Mouse (Mus musculus) layer of hippocampus, adult 9-10 months (tissue): ENCODE measurements at regions not wholly inside any gene's neighbourhood (a gene's known extent, or its start where the extent isn't known, plus 50 kb on each side); places are given as distances from the start of the nearest gene placed in this dataset.
A peak's percentile ranks its signal among the peaks of the same experiment; 100 is the strongest.
"Not testable (repeated sequence)": the region's sequence is repeated elsewhere in the genome, so short reads cannot be mapped to it uniquely, and the experiment has no call there.

Source experiments
- DNase-seq: peaks from one replicate; pipeline ENCODE4 v3.0.0; 2022; ENCODE audit warnings: low spot score

DNA sequence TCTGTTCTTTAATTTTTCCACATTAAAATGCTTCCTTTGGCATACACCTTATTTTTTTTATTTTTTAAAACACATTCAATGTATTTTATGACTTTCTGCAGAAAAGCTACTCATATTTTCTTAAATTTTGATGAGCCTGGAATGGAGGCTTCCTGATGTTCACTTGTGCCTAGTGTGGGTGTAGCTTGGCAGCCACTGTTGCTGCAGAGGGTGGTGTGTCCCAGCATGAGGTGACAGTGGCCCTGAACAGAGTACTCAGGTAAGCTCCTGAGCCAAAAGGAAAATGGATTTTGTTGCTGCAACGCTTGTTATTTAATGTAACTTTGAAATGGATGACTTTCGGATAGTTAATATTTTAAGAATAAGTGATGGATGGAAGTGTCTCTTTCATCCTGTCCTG is 170.6 kb downstream of the Eipr1 start:
- DNase-seq, result no peak

DNA sequence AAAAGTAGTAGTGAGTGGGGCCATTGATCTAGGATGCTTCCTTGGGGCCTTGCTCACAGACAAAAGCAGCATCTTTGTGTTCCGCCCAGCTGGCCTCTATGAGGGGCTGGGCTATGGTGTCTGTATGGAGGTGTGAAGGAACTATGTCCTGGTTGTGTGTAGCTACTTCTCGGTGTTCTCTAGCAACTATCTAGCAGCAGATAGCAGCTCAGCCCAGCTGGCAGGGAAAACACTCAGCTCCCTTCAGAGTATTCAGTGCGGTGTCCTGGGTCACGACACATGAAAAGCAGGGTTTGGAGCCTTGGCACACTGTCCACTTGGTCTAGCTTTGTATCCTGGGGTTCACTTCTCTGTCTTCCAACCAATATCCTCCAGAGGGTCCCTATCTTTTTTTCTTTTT is 173.6 kb downstream of the Eipr1 start:
- no peak for DNase-seq

DNA sequence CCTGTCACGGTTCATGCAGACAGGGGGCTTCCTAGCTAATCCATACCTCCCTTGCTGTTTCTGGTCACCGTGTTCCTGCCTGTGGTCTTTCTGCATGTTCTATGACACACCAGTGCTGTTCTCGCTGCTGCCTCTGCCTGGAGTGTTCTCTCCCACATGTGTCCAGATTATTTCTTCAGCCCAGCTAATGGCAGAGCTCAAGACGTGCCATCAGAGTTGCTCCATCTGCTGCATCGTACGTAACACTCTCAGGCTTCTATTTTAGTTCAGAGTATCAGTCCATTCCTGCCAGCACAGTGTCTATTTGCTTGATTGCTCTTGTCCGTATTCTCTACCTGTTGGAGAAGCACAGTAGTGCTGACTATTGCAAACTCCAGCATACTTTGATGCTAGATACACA is 188.3 kb downstream of the Eipr1 start:
- DNase-seq, result no peak

DNA sequence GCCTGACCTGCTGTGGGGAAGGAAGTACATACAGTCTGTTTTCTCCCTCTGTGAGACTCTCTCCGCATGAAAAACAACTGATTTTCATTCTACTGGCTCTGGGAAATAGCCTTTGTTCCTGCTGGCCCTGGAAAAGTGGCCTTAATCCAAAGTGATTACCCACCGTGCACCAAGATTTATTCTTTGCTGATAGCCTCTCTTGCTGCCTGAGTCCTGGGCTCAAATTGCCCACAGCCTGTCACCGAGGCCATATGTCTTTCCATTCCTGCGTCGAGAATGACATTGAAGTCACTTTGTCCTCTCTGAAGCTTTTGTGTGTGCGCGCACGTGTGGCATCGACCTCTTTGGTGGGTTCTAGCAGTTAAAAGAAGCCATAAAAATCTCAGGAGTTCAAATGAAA is 197.3 kb downstream of the Eipr1 start:
- DNase-seq, result no peak

DNA sequence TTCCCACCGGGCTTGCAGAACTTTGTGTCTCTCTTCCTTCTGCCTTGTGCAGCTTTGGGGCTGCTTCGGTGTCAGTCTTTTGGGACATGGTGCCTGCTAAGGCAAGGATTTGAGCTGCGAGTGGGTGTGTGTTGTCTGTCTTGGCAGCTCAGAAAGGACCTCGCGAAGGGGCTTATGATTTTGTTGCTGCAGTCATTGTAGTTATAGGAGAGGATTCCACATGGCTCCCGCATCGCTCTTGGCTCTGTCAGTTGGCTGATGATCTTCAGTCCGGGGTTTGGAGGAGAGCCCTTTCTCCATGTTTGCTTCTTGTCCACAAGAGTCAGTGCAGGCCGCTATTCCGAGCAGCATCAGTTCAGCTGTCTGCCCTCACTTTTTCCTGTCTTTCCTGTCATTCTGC is 197.7 kb downstream of the Eipr1 start:
- DNase-seq, result no peak

DNA sequence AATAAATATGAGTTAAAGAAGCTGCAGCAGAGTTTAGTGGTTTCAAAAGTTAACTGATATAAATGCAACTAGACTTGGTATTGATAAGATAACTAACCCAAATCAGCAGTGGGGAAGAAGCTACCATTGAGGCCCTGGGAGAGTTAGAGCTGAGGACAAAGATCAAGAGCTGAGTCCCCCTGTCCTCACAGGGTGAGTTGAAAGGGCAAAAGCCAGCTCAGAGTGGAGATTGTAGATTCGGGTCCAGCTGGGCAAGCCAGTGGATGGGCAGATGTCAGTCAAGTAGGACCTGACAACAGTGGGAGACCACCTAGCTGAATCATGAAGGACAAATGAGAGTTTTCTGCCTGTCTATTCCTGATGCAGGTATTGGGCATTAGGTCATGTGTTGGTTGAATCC is 205.6 kb downstream of the Eipr1 start:
- DNase-seq, result no peak

DNA sequence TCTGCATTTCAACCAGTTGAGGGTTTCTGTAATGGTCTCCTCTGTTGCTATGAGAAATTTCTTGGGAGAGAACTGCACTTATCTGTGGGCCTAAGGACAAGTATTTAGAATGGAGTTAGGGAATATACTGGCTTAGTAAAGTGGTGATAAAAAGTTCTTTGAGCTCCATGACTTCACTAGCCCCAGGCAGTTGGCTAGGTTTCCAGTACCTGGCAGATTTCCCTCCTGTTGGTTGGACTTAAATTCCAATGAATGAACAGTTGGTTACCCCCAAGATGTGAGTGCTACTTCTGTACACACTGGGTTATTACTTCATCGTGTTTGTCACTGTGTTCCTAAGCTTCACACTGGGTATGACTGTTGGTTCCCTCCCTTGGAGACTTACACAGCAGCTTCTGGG is 207.1 kb downstream of the Eipr1 start:
- DNase-seq, result no peak

DNA sequence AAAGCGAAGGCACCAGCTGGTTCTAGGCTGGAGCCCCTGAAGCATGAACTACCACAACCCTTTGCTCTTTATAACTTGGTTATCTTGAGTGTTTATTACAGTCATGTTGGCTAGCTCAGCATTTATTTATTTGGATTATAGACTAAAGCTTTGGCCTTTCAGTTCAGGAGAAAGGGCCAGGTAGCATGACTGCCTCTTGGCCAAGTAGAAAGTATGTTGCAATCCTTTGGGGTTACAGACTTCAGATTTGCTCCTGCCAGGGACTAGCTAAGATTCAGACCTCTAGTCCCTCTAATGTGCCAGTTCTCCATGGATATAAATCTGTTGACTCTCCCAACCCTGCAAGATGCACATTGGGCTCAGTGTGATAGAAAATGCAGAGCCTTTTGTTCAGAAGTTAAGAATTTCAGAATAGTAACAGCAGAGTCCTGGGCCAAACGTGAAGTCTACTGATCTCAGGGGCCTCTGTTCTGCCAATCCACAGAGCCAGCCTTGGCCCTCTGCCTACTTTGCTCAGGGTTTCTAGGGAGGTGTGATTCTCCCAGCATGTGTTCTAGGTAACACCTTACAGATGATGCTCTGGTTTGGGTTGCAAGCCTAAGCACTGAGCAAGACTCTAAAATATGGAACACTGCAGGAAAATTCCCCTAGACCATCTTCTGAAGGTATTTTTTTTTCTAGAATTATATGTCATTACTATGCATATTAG is 218.2 kb downstream of the Eipr1 start:
- no peak for DNase-seq

DNA sequence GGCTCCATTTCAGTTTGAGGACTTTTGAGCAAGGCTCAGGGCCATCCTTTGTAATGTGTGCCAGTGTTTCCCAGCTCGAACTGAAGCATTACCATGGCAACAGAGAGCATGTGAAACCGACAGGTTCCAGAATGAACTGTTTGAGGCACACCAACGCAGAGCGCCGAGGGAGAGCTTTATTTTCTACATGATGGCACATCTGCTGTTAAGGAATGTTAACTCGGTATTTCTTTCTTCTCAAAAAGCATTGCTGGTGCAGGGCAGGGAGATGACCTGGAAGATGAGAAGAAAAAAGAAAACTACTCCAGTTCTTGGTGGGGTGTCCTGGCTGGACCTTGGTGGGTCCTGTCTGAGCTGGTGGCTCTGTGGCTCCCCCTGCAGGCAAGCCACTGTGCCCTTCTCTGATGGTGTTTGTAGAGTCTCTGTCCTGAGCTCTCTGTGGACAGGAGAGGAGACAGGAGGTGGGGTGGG is 223.0 kb downstream of the Eipr1 start:
- DNase-seq, result peak; percentile 64

DNA sequence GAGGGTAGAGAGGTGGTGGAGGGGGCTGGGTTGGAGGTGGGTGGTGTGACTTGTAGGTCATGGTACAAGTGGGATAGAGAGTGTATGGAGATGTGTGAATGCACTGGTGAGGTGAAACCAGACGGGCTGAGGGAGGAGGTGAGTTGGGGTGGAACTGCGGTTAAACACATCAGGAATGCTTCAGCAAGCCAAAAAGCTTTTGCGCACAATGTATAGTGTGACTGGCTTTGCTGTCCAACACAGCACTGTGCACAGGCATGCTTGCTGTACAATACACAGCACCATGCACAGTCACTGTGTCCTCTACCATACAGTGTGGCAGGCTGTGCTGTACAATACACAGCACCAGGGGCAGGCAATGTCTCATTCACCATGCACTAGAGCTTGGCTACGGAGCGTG is 223.6 kb downstream of the Eipr1 start:
- DNase-seq, result no peak

DNA sequence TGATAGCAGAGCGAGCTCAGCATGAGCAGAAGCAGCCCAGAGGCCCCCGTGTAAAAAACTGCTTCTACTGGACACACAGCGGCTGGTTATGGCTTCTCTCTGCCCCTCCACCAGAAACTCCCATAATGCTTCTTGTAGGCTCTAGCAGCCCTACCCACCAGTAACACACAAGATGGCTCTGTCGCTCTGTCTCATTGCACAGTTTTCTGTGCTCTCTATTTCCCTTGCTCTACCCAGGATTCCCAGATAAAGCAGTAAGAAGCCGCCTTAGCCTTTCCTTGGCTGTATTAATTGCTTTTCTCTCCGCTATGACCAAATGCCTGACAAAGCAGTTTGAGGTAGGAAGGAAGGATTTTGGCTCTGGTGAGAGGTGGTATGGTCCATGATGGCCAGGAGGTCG is 228.1 kb downstream of the Eipr1 start:
- DNase-seq, result no peak

DNA sequence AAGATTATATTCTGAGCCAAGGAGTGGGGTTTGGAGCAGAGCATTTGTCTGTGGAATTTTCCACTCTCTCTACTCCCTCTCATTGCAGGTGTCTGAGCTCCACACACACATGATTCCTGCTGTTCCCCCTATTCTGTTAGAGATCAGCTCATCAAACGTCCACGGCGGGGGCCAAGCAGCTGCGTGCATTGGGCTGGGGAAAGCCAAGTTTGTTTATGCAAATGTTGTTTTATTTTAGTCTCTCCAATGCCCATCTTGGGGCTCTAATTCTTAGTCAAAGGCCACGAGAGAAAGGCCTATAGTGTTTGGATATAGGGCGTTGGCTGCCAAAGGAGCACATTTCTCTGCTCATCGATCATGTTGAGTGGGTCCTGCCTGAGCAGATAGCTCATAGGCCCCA is 234.6 kb downstream of the Eipr1 start:
- no peak for DNase-seq

DNA sequence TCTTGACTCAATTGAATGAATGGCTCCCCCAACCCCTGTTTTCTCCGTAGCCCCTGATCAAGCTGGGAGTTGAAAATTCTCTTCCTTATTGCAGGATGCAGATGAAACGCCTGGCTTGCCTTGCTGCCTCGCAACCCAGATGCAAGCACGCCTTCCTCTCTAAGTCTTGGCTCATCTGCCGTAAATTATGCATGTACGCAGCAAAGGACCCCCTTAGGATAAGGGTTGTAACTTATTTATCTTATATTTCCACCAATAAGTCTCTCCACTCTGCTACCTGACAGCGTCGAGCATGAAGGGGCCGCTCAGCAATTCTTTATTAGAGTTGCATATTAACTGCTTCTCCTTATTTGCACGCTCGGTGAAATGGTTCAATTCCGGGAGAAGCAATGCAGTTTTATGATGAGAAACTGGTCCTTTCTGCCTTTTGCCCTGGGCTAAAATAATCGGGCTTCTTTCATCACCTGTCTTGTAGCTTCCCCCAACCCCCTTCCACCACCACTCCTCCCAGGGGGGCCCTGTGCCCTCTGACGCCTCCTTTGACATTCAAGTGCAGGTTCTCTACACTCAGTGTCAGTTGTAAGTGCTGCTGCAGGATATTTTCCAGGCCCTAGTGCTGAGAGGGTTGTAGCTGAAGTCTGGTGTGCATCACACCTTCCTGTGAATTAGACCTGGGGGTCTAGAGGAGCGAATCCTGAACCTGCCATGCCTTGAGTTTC is 246.0 kb downstream of the Eipr1 start:
- no peak for DNase-seq

DNA sequence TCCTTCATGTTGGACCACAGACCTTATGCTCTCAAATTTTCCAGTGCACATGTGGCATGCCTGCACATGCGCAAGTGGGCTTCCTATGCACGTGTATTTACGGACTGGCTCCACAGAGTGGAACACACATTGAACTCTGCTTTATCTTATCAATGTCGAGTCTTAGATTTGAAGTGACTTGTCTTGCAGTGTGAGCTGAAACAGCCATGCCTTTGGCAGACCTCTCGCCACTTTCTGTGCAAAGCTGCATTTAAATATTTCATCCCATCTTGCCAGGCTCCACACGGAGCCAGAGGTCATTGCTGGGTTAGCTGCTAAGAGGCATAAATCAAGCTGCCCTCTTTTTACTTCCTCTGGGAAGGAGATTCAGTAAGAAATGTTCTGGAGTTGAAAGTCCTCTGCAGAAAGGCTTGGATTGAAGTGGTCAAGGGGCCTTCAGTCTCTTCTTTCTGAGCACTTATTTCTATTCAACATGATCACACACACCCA is 248.4 kb downstream of the Eipr1 start:
- no peak for DNase-seq

DNA sequence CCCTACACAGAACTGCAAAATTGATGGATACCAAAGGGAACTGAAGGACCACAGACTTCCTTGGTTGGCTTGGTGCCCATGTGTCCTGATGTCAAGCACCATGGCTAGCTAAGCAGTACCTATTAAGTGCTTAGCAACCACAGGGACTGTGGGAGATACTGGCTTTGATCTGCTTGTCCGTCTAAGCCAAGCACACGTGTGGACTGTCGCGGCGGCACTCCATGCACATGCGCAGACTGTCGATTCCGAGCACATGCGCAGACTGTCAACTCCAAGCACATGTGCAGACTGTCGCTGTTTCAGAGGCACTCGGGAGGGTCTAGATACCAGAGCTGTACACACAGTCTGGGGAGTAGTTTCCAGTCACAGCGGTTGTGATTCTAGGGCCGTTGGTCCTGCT is 252.9 kb downstream of the Eipr1 start:
- no peak for DNase-seq

DNA sequence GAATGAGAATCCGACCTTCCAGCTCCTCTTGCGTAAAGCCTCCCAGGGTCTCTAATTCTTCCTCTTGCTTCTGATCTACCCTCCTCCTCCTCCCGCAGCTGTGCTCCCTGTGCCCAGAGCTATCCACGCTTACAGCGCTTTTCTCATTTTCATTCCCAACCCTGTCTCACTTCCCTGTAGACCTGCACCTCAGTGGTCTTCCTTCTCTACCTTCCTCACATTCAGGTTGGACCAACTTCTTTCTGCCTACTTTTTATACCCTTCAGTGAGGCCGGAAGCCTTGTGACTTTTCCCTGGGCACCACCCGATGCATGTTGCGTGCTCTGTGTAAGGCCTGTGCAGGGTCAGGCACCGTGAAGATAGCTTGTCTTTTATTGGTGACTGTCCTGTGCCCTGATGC is 263.0 kb downstream of the Eipr1 start:
- DNase-seq, result no peak

DNA sequence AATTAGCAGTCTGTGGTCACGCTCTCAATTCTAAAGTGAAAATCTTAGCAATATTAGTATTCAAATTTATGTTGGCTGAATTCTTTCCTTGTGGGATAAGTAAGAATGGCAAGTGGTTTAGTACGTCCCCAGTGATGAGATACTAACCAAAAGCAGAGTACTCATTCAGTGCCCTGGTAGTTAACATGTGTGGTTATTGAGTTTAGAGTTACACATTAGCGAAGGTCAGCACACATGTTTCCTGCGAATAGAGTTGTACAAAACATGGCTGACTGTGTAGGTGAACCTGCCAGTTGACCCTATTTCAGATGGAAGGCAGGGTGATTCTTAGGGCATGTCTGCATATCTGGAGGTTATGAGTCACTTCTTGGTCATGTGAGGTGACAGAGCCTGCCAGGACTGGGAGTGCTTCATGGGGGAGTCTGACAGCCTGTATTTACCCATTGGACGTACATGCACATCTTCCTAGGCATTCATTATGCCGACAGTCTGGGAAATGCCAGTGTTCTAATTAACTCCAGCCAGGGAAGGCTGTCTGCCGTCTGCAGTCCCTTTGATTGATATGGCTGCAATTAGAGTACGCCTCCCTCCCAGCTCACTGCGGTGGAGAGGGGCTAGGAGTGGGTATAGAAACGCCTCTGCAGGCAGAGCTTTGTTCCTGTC is 263.7 kb downstream of the Eipr1 start:
- no peak for DNase-seq

DNA sequence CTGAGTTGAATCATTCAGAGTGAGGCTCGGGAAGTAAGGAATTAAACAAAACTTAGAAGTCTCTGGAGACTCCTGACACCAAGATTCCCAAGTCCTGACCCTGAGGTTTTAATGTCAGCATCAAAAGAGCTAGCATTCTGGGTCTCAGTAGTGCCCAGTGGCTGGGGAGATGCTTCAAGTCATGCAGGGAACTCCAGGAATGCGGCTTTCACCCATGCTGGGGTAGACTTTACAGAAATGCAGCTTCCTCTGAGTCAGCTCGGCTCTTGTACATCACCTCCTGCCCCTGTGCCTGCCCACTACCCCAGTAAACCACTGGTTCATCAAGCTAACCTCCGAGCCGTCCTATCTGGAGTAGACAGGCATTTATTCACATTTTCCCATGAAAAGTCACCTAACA is 269.5 kb downstream of the Eipr1 start:
- DNase-seq, result no peak

DNA sequence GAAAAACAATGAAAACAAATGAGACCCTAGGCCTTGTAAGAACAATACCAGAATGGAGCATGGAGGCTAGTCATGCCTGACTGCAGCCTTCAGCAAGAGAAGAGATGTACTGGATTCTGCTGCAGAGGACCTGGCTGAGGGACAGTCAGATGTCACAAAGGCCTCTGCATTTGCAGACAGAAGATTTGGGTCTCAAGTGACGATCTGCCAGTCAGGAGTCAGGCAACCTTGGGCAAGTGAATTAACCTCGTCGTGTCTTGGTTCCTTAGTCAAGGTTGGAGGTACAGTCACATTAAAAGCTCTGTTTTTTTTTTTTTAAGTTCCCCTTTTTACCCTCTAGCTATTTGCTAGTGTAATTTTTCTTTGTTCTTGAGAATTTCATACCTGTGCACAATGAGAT is 276.6 kb downstream of the Eipr1 start:
- no peak for DNase-seq

DNA sequence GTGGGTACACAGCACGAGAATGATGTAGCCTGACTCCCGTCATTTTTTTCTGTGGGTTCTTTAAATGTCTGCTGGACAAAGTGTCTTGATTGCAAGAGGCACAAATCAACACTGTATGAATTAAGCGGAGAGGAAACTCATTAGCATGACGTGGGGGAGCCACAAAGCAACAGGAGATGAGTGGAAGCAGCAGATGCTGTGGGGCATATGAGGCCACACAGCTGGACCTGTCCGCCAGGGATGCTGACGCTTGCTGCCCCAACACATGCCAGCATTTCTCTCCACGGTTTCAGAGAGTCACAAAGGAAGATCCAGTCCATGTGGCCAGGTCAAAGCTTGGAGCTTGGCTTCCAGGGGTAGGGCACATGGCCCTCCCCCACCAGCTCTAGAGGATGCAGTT is 277.9 kb downstream of the Eipr1 start:
- no peak for DNase-seq

DNA sequence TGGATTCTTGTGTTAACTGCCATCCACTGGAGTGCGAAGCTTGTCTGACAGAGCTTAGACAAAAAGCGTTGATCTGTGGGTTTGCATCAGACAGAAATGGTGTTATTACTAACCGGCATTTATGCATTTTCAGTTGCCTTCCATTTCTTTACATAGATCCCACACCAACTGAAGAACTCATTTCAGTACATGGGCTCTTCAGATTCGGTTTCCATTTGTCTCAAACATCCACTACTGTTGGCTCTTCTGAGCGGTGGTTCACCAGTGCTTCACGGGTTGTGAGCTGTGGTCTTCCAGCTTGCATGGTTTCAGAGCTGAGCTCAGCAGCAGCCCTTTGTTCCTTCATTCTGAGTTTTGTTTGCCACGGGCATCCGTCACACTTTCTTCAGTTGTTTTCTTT is 294.4 kb downstream of the Eipr1 start:
- no peak for DNase-seq

DNA sequence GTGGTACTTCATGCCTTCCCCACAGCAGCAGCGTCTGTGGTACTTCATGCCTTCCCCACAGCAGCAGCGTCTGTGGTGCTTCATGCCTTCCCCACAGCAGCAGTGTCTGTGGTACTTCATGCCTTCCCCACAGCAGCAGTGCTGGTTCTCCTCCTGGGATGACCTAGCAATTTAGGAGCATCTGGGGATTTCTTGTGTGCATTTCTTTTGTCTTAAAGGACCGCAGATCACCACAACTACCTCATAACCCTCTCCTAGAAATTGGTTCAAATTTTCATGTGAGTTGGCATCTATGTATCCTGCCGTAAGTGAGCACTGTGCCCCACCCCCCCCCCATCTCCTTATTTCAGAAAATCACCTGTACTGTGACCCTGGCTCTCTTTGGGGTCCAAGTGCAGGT is 297.0 kb downstream of the Eipr1 start:
- not testable (repeated sequence) for DNase-seq

DNA sequence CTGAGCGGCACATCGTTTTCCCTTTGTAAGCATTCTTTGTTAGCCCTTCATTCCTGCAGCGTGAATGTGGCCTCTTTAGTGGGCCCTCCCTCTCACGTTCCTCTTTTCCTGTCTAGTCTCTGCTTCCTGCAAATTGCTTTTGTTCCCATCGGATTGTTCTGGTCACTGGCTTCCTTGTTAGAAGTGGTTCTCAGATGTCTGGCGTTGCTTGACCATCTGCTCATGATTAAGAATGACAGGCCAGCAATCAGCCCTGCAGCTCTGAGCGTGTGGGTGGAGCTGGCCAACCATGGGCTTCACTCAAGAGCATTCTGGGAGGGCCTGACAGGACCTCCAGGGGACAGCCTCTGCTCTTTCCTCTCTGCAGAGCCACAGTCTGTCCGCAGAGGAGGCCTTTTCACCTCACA is 297.5 kb downstream of the Eipr1 start:
- no peak for DNase-seq
